Mouse (Mus musculus) embryonic fibroblast, embryonic 13.5 days (primary cell): ENCODE measurements at regions not wholly inside any gene's neighbourhood (a gene's known extent, or its start where the extent isn't known, plus 50 kb on each side); places are given as distances from the start of the nearest gene placed in this dataset.

Experiments used
- CTCF ChIP-seq: IDR thresholded peaks from 2 replicates; pipeline ENCODE4 v1.5.1; 2011; ENCODE audit warnings: mild to moderate bottlenecking, control low read depth, low read length, moderate library complexity, borderline replicate concordance; ENCODE audit not compliant: insufficient read depth
- POLR2A ChIP-seq: IDR thresholded peaks from 2 replicates; pipeline ENCODE4 v1.6.1; 2011; ENCODE audit warnings: low read depth, mild to moderate bottlenecking, control low read depth, low read length, moderate library complexity

GRCm38 (mm10) chr9:30769435-30769729 is 152.9 kb downstream of the Adamts15 start:
- TF ChIP-seq CTCF = no peak
- TF ChIP-seq POLR2A = no peak
